Mouse (Mus musculus) gastrocnemius, postnatal 36 days (tissue): ENCODE data around the gene Serpina9. TPM values are rescaled to one million over a fixed set of nuclear protein-coding genes. Genes with fewer than 3 reads are reported as not detected.

Experiments used
- total RNA-seq, 2 experiments: library from RNA; stranded (reverse); gene quantifications; 2 replicates each; pipeline ENCODE4 v1.2.3; 2021

Serpina9 gene
- total RNA-seq, 2 experiments from 2014 or later = not detected

Other genes with a start within 250 kb of the Serpina9 start
- gene Serpina1d, start 240.2 kb downstream of the Serpina9 start, total RNA-seq = under 1 TPM in 1 of 2 experiments, not detected in 1; 0.69 TPM
- under 1 TPM in 1 of 2 experiments, not detected in 1; 0.74 TPM for gene Serpina1b, start 183.4 kb downstream of the Serpina9 start, total RNA-seq
- not detected for gene Serpina1a, start 150.2 kb downstream of the Serpina9 start, total RNA-seq
- under 1 TPM in 1 of 2 experiments, not detected in 1; 0.43 TPM for gene Serpina1c, start 108.9 kb downstream of the Serpina9 start, total RNA-seq
- not detected for gene Serpina1e, start 54.8 kb downstream of the Serpina9 start, total RNA-seq
- not detected for gene Serpina11, start 23.8 kb downstream of the Serpina9 start, total RNA-seq
- not detected for gene Serpina12, start 30.7 kb upstream of the Serpina9 start, total RNA-seq
- not detected for gene Serpina5, start 87.4 kb upstream of the Serpina9 start, total RNA-seq
- not detected for gene Serpina3a, start 99.0 kb upstream of the Serpina9 start, total RNA-seq
- not detected for gene Serpina3b, start 114.2 kb upstream of the Serpina9 start, total RNA-seq
- gene Serpina3c, start 140.1 kb upstream of the Serpina9 start, total RNA-seq = 1 to 10 TPM; 1.2 to 1.4 TPM
- gene Serpina3f, start 200.8 kb upstream of the Serpina9 start, total RNA-seq = not detected
- gene Serpina3g, start 222.5 kb upstream of the Serpina9 start, total RNA-seq = not detected
- not detected for gene Serpina3i, start 249.4 kb upstream of the Serpina9 start, total RNA-seq